Mouse (Mus musculus) right cerebral cortex, adult 18-20 months (tissue): ENCODE measurements around the gene Rpl36-ps4.

Source experiments
- DNase-seq: peaks from one replicate; pipeline ENCODE4 v3.0.0; 2022; ENCODE audit warnings: mixed read lengths

Gene Rpl36-ps4

DNA sequence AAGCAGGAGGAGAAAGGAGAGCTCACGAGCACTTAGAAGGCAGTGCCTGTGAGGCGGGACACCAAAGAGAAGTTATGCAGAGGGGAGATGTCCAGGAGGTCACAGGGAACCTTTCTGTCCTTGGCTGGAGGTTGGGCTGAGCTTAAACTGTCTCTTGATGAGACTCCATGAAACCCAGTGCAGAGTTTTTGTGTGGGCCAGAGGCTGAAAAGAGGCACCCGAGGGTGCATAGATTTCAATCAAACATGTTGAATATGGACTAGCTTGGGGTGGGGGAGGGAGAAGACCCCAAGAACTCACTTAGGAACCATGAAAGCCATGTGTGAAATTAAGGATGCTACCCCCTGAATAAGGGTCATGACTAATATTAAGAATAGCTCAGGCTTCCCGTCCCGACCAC is at the start of gene Rpl36-ps4:
Gene Rpl36-ps4 (plus strand): TSS at position 301 of the 400 bp plus-strand sequence.
- DNase-seq: no peak

- no peak for DNase-seq
Measured at GRCm38 (mm10) chr17:87871461-87872126, 49.2 kb upstream of the Rpl36-ps4 start.

- DNase-seq: no peak
Measured at GRCm38 (mm10) chr17:87872286-87872685, 48.5 kb upstream of the Rpl36-ps4 start.

DNA sequence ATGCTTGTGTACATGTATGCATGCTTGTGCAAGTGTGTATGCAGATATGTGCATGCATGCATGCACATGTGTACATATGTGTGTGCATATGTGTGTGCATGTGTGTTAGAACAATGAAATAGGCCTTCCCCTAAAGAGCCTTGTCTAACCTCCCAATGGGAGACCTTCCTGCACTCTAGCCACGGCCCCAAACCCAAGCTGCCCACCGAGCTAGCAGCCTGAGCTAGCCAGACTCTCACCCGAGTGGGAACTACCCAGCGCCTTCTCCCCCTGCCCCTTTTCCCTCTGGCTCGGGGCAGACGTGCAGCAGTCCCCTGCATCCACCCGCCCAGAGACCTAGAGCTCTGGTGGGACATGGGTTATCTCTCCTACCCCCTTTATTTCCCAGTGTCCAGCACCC is 47.3 kb upstream of the Rpl36-ps4 start:
- no peak for DNase-seq

GRCm38 (mm10) chr17:87873943-87874342 is 46.8 kb upstream of the Rpl36-ps4 start:
- DNase-seq: no peak

DNA sequence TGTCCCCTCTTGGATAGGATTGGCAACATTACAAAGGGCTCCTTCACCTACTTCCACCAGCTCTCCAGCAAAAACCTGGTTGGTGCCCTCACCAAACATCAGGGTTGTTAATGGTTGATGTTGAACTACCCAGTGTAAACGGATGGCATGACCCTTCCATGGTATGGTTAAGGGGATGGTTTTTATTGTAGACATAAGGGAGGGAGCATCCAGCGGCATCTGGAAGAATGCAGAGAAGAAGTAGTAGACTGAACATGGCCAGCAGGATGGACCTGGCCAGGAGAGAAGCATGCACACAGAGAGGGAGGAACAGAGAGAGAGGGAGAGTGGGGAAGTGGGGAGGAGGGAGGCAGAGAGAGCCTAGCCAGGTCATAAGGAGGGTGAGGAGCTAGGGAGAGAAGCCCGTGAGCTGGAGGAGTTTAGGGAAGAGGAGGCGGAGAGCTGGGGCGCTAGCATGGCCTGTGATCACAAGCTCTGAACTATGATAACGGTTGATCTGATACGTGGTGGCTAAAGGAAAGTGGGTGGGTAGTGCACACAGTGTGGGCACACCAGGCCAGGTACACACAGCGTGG is 45.3 kb upstream of the Rpl36-ps4 start:
- DNase-seq: no peak

- DNase-seq: no peak
Measured at GRCm38 (mm10) chr17:87876295-87877000, 44.3 kb upstream of the Rpl36-ps4 start.

- DNase-seq: peak; percentile 33
Measured at GRCm38 (mm10) chr17:87877207-87878073, 43.3 kb upstream of the Rpl36-ps4 start.

DNA sequence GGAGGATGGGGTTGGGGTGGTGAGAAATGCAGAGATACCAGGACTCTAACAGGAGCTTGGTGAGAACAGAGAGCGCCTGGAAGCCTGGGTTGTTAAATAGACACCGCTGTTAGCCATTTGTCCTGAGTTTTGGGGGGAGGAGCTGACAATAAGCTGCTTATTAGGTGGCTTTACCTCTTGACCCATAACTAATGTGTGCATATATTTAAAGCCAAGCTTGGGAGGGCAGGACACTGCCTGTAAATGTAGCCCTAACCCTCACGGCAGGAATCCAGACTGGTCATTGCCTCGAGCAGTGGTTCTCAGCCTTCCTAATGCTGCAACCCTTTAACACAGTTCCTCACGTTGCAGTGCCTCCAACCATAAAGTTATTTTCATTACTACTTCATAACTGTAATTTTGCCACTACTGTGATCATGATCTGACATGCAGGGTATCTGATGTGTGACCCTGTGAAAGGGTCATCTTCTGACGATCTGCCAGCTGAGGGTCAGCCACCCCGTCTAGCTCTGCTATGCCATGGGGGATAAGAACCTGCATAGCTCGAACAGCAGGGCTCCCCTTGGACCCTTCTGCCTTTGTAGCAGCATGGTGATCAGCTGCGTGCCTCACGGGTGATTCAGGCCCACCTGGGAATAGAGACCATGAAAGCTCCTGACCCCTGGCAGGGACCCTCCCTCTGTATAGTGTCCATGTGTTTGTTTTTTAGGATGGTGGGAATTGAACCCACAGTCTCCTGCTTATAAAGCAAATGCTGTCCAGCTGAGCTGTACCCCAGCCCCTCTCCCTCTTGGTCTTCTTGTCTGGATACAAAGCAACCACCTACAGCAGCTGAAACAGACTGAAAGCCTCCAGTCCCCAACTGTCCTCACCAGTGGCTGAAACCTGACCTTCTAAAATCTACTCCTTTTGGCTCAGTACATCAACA is 42.0 kb upstream of the Rpl36-ps4 start:
- no peak for DNase-seq

DNA sequence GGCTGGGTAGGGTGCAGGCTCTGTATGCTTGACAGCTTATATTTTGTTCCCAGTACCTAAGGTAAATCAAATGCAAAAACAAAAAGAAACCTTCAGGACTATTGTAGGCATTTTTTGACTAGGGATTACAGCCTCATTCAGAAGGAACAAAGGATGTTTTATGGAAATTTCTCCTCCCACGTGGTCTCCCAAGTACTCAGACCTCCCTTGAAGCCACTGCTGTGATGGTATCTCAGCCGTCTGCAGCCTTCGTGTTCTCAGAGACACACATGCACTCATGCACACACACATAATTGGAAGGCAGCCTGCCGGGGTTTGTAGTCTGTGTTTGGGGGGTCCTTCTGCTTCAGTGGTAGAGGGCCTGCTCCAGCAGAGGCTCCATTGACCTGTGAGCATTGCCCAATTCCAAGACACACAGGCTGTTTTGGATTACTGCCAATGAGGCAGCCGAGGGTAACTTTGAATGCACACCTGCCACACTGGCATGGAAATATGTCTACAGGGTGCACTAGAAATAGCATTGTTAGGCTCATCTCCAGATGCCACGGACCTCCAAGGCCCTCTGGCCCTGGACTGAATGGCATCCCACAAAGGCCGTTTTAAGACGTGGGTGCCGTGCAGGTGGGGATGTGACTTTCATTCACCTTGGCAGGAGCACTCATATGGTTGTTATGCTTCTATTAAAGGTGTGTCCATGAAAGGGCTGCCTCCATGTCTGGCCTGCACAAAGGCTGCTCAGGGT is 41.1 kb upstream of the Rpl36-ps4 start:
- DNase-seq: no peak

GRCm38 (mm10) chr17:87882594-87882993 is 38.2 kb upstream of the Rpl36-ps4 start:
- peak; percentile 30 for DNase-seq

- no peak for DNase-seq
Measured at GRCm38 (mm10) chr17:87897175-87897574, 23.6 kb upstream of the Rpl36-ps4 start.

DNA sequence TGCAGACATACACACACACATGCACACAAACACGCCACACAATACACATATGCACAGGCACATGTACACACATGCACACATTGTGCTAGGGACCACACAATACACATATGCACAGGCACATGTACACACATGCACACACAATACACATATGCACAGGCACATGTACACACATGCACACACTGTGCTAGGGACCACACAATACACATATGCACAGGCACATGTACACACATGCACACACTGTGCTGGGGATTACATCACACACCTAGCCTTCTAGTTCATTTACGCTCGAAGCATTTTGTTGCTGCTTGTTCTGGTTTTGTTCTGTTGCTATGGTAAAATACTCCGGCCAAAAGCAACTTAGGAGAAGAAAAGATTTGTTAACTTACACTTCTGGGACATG is 20.1 kb upstream of the Rpl36-ps4 start:
- DNase-seq: no peak

GRCm38 (mm10) chr17:87901163-87901562 is 19.6 kb upstream of the Rpl36-ps4 start:
- no peak for DNase-seq

- no peak for DNase-seq
Measured at GRCm38 (mm10) chr17:87903213-87903612, 17.6 kb upstream of the Rpl36-ps4 start.

DNA sequence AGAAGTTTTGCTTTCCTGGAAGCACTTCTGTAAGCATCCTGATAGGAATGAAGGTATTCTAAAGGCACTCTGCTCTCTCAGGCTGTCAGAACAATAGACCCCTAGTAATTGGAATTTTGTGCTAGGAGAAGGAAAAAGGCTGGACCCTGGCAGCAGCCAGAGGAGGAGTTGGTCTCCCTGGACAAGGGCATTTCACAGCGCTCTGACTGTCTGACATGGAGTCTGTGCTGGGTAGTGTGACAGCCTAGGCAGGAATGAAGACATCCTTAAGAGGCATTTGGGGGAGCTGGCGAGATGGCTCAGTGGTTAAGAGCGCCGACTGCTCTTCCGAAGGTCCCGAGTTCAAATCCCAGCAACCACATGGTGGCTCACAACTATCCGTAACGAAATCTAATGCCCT is 17.1 kb upstream of the Rpl36-ps4 start:
- no peak for DNase-seq

GRCm38 (mm10) chr17:87915386-87915785 is 5.4 kb upstream of the Rpl36-ps4 start:
- DNase-seq: no peak

DNA sequence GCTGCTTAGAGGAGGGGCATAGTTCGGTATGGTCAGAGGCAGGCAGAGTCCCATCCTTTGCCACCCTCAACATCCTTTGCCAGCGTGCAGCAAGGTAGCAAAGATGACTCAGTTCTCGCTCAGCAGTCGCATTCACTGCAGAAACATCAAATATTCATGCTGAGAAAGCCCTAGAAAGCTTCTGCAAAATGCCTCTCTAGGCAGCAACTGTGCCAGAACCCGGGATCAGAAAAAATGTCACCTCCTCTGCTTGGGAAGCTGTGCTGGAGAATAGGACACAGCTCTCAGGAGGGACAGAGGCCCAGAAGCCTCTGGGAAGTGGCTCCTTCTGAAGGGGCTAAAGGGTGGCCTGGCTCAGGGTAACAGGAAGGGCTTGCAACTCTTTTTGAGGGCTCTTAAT is 2.7 kb upstream of the Rpl36-ps4 start:
- DNase-seq: peak; percentile 32

- DNase-seq: no peak
Measured at GRCm38 (mm10) chr17:87934326-87934725, 13.5 kb downstream of the Rpl36-ps4 start.

GRCm38 (mm10) chr17:87934736-87935135 is 14.0 kb downstream of the Rpl36-ps4 start:
- DNase-seq: no peak

- no peak for DNase-seq
Measured at GRCm38 (mm10) chr17:87936156-87936555, 15.4 kb downstream of the Rpl36-ps4 start.
